Mouse (Mus musculus) intestine, embryonic 15.5 days (tissue): ENCODE measurements at regions not wholly inside any gene's neighbourhood (a gene's known extent, or its start where the extent isn't known, plus 50 kb on each side); places are given as distances from the start of the nearest gene placed in this dataset.

Experiments
- ATAC-seq: fragments of 200-750 bp; cut with Nextera tagmentation; 2 replicates; pipeline ENCODE4 v1.8.0; 2017; ENCODE audit warnings: moderate TSS enrichment, moderate library complexity
- H3K27ac ChIP-seq: fragments of 300-500 bp; sonication (generic); 2 replicates; pipeline ENCODE4 v1.5.1; 2015; ENCODE audit warnings: mild to moderate bottlenecking, inconsistent platforms
- H3K27me3 ChIP-seq: fragments of 300-500 bp; sonication (generic); replicated peaks from 2 replicates; pipeline ENCODE4 v1.6.1; 2015; ENCODE audit warnings: inconsistent platforms
- H3K36me3 ChIP-seq: fragments of 300-500 bp; sonication (generic); 2 replicates; pipeline ENCODE4 v1.6.1; 2015; ENCODE audit warnings: inconsistent platforms
- H3K4me1 ChIP-seq: fragments of 300-500 bp; sonication (generic); replicated peaks from 2 replicates; pipeline ENCODE4 v1.6.1; 2015; ENCODE audit warnings: inconsistent platforms
- H3K4me2 ChIP-seq: fragments of 300-500 bp; sonication (generic); replicated peaks from 2 replicates; pipeline ENCODE4 v1.6.1; 2015; ENCODE audit warnings: mild to moderate bottlenecking, inconsistent platforms
- H3K4me3 ChIP-seq: fragments of 300-500 bp; sonication (generic); replicated peaks from 2 replicates; pipeline ENCODE4 v1.5.1; 2015; ENCODE audit warnings: inconsistent platforms
- H3K9ac ChIP-seq: fragments of 300-500 bp; sonication (generic); 2 replicates; pipeline ENCODE4 v1.6.1; 2015; ENCODE audit warnings: inconsistent platforms
- H3K9me3 ChIP-seq: fragments of 300-500 bp; sonication (generic); 2 replicates; pipeline ENCODE4 v1.6.1; 2016; ENCODE audit warnings: inconsistent platforms
- WGBS: fragments of 180-500 bp; shearing (Covaris S2); methylation state at CpG from one replicate; pipeline ENCODE4 v1.1.7; 2015; 5-methylcytosine and 5-hydroxymethylcytosine counted together

DNA sequence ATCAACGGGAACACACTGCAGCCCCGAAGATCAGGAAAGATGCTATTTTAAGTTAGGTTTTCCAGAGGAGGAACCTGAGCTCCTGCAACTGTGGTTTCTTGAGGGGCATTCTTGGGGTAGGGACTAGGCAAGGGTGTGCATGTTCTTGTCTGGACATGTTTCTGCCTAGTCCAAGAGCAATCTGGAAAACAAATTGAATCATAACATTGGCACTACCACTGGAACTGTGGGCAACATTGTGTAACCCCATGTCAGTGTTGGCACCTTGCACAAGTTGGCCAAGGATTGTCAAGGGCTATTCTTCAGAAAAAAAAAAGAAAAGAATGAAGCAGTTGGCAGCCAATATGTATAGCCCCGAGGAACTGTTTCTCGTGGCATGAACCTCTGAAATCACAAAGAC is 80.3 kb upstream of the Fam49a start:
- H3K9me3 ChIP-seq: no peaks in the 10 kb centered on the region
- peaks cover 2% of the 10 kb centered on the region; the same call in 1 of the 2 replicates for H3K4me1 ChIP-seq
- no peak overlapping the region for H3K27ac ChIP-seq
- no peaks in the 10 kb centered on the region for H3K36me3 ChIP-seq
- H3K4me2 ChIP-seq: no peak overlapping the region
- no peak overlapping the region for H3K4me3 ChIP-seq
- H3K27me3 ChIP-seq: no peaks in the 10 kb centered on the region
- ATAC-seq: no peak
- 90% methylated on average over 4 of the region's 4 CpGs for WGBS
- no peak overlapping the region for H3K9ac ChIP-seq

DNA sequence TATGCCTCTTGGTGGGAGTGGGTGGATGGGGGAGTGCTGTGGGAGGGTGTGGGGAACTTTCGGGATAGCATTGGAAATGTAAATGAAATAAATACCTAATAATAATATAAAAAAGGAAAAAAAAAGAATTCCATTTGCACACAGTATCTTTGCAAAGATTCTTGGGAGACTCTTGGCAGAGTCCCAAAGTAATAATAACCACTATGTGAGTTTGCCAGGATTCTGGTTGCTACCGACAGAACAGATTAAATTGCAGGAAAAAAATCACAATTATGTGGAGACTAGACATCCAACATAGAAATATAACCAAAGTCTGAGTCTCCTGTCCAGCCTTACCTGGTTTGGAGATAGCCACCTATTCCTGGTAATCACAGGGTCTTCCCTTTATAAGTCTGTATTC is 75.6 kb upstream of the Fam49a start:
- H3K27me3 ChIP-seq: no peaks in the 10 kb centered on the region
- H3K36me3 ChIP-seq: no peaks in the 10 kb centered on the region
- H3K9ac ChIP-seq: no peak overlapping the region
- no peaks in the 10 kb centered on the region for H3K9me3 ChIP-seq
- 68% methylated on average over 2 of the region's 2 CpGs for WGBS
- H3K4me1 ChIP-seq: no peaks in the 10 kb centered on the region
- H3K27ac ChIP-seq: no peak overlapping the region
- no peak for ATAC-seq
- no peak overlapping the region for H3K4me3 ChIP-seq
- H3K4me2 ChIP-seq: no peak overlapping the region

DNA sequence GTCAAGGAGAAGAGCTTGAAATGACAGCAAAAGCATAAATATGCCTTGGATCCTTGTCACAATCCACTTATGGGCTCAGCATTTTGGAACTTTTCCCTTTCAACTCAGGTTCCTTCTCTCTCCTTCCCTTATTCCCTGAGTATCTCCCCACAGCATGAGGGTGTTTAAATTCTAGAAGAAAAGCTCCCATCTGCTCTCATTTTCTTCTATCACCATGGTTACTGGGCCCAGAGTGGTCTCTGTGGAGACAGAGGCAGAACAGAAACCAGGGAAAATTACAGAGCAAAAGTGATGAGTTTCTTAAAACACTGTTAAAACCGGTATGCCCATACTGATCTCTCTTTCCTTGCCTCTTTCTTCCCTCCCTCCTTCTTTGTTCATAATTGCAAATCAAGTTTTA is 66.9 kb upstream of the Fam49a start:
- Histone ChIP-seq H3K4me2 (no peak overlapping the region), H3K27me3 (no peaks in the 10 kb centered on the region), H3K4me3 (no peak overlapping the region), H3K4me1 (no peaks in the 10 kb centered on the region), H3K9me3 (no peaks in the 10 kb centered on the region), H3K27ac (no peak overlapping the region), H3K36me3 (no peaks in the 10 kb centered on the region), H3K9ac (no peak overlapping the region)
- WGBS: 80% methylated on average over 1 of the region's 1 CpGs
- ATAC-seq: no peak

DNA sequence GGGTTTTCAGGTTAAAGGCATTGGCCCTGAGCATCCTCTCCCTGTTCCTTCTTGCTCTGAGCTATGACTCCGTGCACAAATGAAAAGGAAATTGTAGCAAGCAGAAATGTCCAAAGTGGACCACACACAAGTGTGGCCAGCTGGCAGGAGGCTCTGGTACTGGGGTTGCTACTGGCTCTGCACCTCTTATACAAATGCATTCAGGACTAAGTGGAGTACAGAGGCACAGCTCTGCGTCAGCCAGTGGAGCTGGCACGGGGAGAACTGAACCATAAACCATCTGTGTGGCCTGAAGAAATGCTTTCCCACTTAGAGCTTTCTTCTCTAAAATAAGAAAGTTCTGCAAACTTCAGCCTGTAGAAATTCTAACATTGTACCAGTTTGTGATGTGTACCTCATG is 65.3 kb upstream of the Fam49a start:
- WGBS: 75% methylated on average over 3 of the region's 3 CpGs
- H3K9me3 ChIP-seq: no peaks in the 10 kb centered on the region
- ATAC-seq: no peak
- no peaks in the 10 kb centered on the region for H3K27me3 ChIP-seq
- H3K9ac ChIP-seq: no peak overlapping the region
- no peak overlapping the region for H3K4me2 ChIP-seq
- H3K4me1 ChIP-seq: no peaks in the 10 kb centered on the region
- no peak overlapping the region for H3K27ac ChIP-seq
- H3K4me3 ChIP-seq: no peak overlapping the region
- H3K36me3 ChIP-seq: no peaks in the 10 kb centered on the region

DNA sequence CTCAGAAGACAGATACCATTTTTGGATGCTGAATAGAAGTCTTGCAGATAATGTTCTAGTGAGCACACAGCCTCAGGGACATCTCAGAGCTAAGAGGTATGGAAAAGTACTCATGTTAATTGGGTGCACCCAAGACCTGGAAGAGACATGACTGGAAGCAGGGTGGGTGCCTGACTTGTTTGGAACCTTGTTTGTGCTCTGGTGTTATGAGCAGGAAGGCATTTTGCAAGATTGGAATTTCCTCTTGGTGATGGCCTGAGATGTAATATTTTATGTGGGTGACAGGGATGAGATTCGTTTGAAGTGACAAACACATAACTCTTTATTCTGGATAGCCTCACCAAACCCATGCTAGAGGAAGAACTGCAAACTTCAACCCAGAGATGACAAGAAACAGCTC is 53.7 kb upstream of the Fam49a start:
- Histone ChIP-seq H3K36me3 (no peaks in the 10 kb centered on the region), H3K27ac (no peak overlapping the region), H3K4me3 (no peak overlapping the region), H3K27me3 (no peaks in the 10 kb centered on the region), H3K4me1 (no peaks in the 10 kb centered on the region), H3K9me3 (no peaks in the 10 kb centered on the region), H3K4me2 (no peak overlapping the region), H3K9ac (no peak overlapping the region)
- no peak for ATAC-seq
- 47% methylated on average over 1 of the region's 1 CpGs for WGBS
